Mouse (Mus musculus): ENCODE data around the gene 6030408B16Rik. TPM values are rescaled to one million over a fixed set of nuclear protein-coding genes. Genes with fewer than 3 reads are reported as not detected.

The 6030408B16Rik gene
- total and polyA plus RNA-seq, 2 experiments from 2014 or later = 0.30 to 1.00 TPM

DNA sequence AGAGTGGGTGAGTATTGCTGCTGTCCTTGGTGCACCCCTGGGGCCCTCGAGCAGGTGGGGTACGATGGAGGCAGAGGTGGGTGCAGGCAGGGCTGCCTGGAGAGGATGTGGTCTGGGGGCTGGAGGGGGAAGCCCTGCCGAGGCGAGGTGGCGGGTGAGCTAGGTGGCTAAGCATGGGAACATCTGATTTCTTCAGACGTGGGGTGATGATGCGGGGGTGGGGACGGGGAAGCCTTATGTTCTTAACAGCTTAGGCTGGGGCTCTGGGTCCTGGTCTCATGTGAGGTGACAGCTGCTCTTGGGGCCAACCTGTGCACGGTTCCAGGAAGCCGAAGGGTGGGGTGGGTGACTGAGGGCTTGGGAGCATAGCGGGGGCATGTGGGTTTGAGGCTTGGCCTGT, 34.6 kb upstream of the 6030408B16Rik start:
- ATAC-seq = no peak
- H3K27me3 ChIP-seq (ENCODE audit: insufficient read depth, low read length) = no peaks in the 10 kb centered on the region
- H3K36me3 ChIP-seq (ENCODE audit: insufficient read depth) = no peaks in the 10 kb centered on the region
- no peak for DNase-seq
- peaks cover 6% of the 10 kb centered on the region; the same call in 1 of the 2 replicates for H3K4me1 ChIP-seq (ENCODE audit: insufficient read depth)
- no peak for TF ChIP-seq CTCF (IDR thresholded peaks at IDR 0.05; ENCODE audit: low read depth)
- 89% methylated on average over 11 of the region's 11 CpGs for WGBS
- no peaks in the 10 kb centered on the region for H3K9me3 ChIP-seq (ENCODE audit: low read length)
- no peak overlapping the region for H3K27ac ChIP-seq (ENCODE audit: low read depth, low read length)
- no peak overlapping the region for H3K4me3 ChIP-seq (ENCODE audit: low read depth, low read length)
- no peak overlapping the region for H3K4me2 ChIP-seq (ENCODE audit: low read depth)
- no peak overlapping the region for H3K9ac ChIP-seq

GRCm38 (mm10) chr15:101259922-101260321, 33.1 kb upstream of the 6030408B16Rik start:
- no peak overlapping the region for H3K27ac ChIP-seq (ENCODE audit: low read depth, low read length)

DNA sequence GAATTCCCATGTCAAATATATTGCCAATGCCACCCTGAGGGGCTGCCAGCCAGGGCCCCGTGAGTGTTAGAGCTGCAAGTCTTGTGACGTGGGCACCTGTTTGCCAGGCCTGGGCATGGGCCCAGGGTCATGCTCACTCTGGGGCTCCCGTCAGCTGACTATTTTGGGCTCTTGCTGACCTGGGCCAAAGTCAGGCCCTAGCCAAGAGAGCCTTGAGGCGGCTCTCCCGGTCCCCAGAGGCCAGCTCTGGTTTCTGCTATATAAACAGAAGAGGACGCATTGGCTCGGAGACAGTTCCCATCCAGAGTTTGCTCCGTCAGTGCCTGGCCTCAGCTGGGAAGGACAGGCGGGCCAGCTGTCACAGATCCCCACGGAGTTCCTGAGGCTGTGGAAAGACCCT, 32.6 kb upstream of the 6030408B16Rik start:
- no peak for DNase-seq
- no peak overlapping the region for H3K4me2 ChIP-seq (ENCODE audit: low read depth)
- H3K4me3 ChIP-seq (ENCODE audit: low read depth, low read length) = no peak overlapping the region
- ATAC-seq = no peak
- H3K9ac ChIP-seq = no peak overlapping the region
- no peak for TF ChIP-seq CTCF (IDR thresholded peaks at IDR 0.05; ENCODE audit: low read depth)
- peaks cover under 1% of the 10 kb centered on the region; the same call in 1 of the 2 replicates for H3K4me1 ChIP-seq (ENCODE audit: insufficient read depth)
- H3K27me3 ChIP-seq (ENCODE audit: insufficient read depth, low read length) = peaks cover 2% of the 10 kb centered on the region; the same call in 1 of the 2 replicates
- no peaks in the 10 kb centered on the region for H3K9me3 ChIP-seq (ENCODE audit: low read length)
- 73% methylated on average over 10 of the region's 10 CpGs for WGBS
- no peak overlapping the region for H3K27ac ChIP-seq (ENCODE audit: low read depth, low read length)
- no peaks in the 10 kb centered on the region for H3K36me3 ChIP-seq (ENCODE audit: insufficient read depth)

More at GRCm38 (mm10) chr15:101259922-101260321, 33.1 kb upstream of the 6030408B16Rik start:
- no peak overlapping the region for H3K4me2 ChIP-seq (ENCODE audit: low read depth)
- ATAC-seq (no peak), DNase-seq (no peak)
- no peaks in the 10 kb centered on the region for H3K9me3 ChIP-seq (ENCODE audit: low read length)
- H3K4me1 ChIP-seq (ENCODE audit: insufficient read depth) = peaks cover 3% of the 10 kb centered on the region; the same call in 1 of the 2 replicates
- no peak overlapping the region for H3K4me3 ChIP-seq (ENCODE audit: low read depth, low read length)
- H3K27me3 ChIP-seq (ENCODE audit: insufficient read depth, low read length) = no peaks in the 10 kb centered on the region
- H3K36me3 ChIP-seq (ENCODE audit: insufficient read depth) = no peaks in the 10 kb centered on the region
- no peak for TF ChIP-seq CTCF (IDR thresholded peaks at IDR 0.05; ENCODE audit: low read depth)
- WGBS = 96% methylated on average over 3 of the region's 3 CpGs
- H3K9ac ChIP-seq = no peak overlapping the region

- no peak overlapping the region for H3K4me3 ChIP-seq (ENCODE audit: low read depth, low read length)
- H3K4me1 ChIP-seq (ENCODE audit: insufficient read depth) = peaks cover 6% of the 10 kb centered on the region; the same call in 1 of the 2 replicates
- TF ChIP-seq CTCF (IDR thresholded peaks at IDR 0.05; ENCODE audit: low read depth) = no peak
- no peak for DNase-seq
- H3K27ac ChIP-seq (ENCODE audit: low read depth, low read length) = no peak overlapping the region
- WGBS = 65% methylated on average over 13 of the region's 13 CpGs
- H3K36me3 ChIP-seq (ENCODE audit: insufficient read depth) = no peaks in the 10 kb centered on the region
- no peak for ATAC-seq
- H3K27me3 ChIP-seq (ENCODE audit: insufficient read depth, low read length) = peaks cover 5% of the 10 kb centered on the region
- H3K4me2 ChIP-seq (ENCODE audit: low read depth) = no peak overlapping the region
- no peak overlapping the region for H3K9ac ChIP-seq
- no peaks in the 10 kb centered on the region for H3K9me3 ChIP-seq (ENCODE audit: low read length)
Observed at GRCm38 (mm10) chr15:101260874-101261622, 32.0 kb upstream of the 6030408B16Rik start.

DNA sequence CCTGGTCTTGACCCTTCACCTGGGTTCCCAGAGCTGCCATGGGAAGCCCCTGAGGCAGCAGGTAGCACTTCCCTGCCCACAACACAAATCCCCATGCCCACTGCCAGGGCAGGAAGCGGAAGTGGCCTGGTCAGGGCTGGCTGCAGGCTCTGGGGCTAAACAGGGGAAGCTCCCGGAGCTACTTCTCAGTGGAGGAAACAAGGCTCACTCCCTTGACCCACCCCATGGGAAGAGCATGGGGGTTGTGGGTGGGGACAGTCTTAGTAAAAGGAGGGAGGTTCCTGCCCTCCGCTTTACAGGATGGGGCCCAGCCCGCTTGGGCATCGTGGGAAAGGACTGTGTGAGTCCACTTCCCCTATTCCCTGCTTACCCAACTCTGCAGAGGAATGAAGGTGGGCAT, 30.5 kb upstream of the 6030408B16Rik start:
- 63% methylated on average over 5 of the region's 5 CpGs for WGBS
- no peak for TF ChIP-seq CTCF (IDR thresholded peaks at IDR 0.05; ENCODE audit: low read depth)

GRCm38 (mm10) chr15:101266132-101266963, 26.7 kb upstream of the 6030408B16Rik start:
- ATAC-seq = peak; percentile 90
- WGBS = 3% methylated on average over 54 of the region's 57 CpGs

More for the DNA sequence above, 30.5 kb upstream of the 6030408B16Rik start:
- no peaks in the 10 kb centered on the region for H3K36me3 ChIP-seq (ENCODE audit: insufficient read depth)
- H3K27me3 ChIP-seq (ENCODE audit: insufficient read depth, low read length) = peaks cover 5% of the 10 kb centered on the region
- H3K4me1 ChIP-seq (ENCODE audit: insufficient read depth) = peaks cover 7% of the 10 kb centered on the region; the same call in 1 of the 2 replicates
- no peak overlapping the region for H3K4me3 ChIP-seq (ENCODE audit: low read depth, low read length)
- ATAC-seq (no peak), DNase-seq (no peak)
- no peak overlapping the region for H3K27ac ChIP-seq (ENCODE audit: low read depth, low read length)
- H3K9ac ChIP-seq = no peak overlapping the region
- no peak overlapping the region for H3K4me2 ChIP-seq (ENCODE audit: low read depth)
- no peaks in the 10 kb centered on the region for H3K9me3 ChIP-seq (ENCODE audit: low read length)

More at GRCm38 (mm10) chr15:101266132-101266963, 26.7 kb upstream of the 6030408B16Rik start:
- peak overlapping the region; percentile 43 for H3K4me3 ChIP-seq (ENCODE audit: low read depth, low read length)
- peaks cover 5% of the 10 kb centered on the region for H3K27me3 ChIP-seq (ENCODE audit: insufficient read depth, low read length)
- peak overlapping the region; percentile 79 for H3K4me2 ChIP-seq (ENCODE audit: low read depth)
- no peaks in the 10 kb centered on the region for H3K9me3 ChIP-seq (ENCODE audit: low read length)
- TF ChIP-seq CTCF (IDR thresholded peaks at IDR 0.05; ENCODE audit: low read depth) = peak; percentile 36; the same call in 1 of the 2 replicates
- H3K9ac ChIP-seq = peak overlapping the region; percentile 52
- 0 out of 2 replicates have a peak, but pooled peaks cover 5% of the 10 kb centered on the region for H3K36me3 ChIP-seq (ENCODE audit: insufficient read depth)
- no peak overlapping the region for H3K27ac ChIP-seq (ENCODE audit: low read depth, low read length)
- peak; percentile 82 for DNase-seq
- H3K4me1 ChIP-seq (ENCODE audit: insufficient read depth) = peaks cover 7% of the 10 kb centered on the region; the same call in 1 of the 2 replicates
